Mouse (Mus musculus) embryonic facial prominence, embryonic 11.5 days (tissue): ENCODE results near the gene Ube3b. TPM values are rescaled to one million over a fixed set of nuclear protein-coding genes. Genes with fewer than 3 reads are reported as not detected.
A peak's percentile ranks its signal among the peaks of the same experiment; 100 is the strongest.

Experiments
- ATAC-seq: fragments of 200-750 bp; cut with Nextera tagmentation; replicated peaks from 2 replicates; pipeline ENCODE4 v1.8.0; 2017; ENCODE audit warnings: low read depth; ENCODE audit not compliant: insufficient number of reproducible peaks, low FRiP score, low TSS enrichment
- DNase-seq: peaks from one replicate; pipeline ENCODE4 v3.0.0-alpha.2; 2015; ENCODE audit warnings: low spot score
- H3K27ac ChIP-seq: fragments of 300-500 bp; sonication (generic); replicated peaks from 2 replicates; pipeline ENCODE4 v1.5.1; 2014; ENCODE audit warnings: mild to moderate bottlenecking, low read depth, low read length, control low read depth
- H3K27me3 ChIP-seq: fragments of 300-500 bp; sonication (generic); 2 replicates; pipeline ENCODE4 v1.6.1; 2014; ENCODE audit warnings: mild to moderate bottlenecking, low read length, moderate library complexity, mixed read lengths; ENCODE audit not compliant: control insufficient read depth, insufficient read depth
- H3K36me3 ChIP-seq: fragments of 300-500 bp; sonication (generic); replicated peaks from 2 replicates; pipeline ENCODE4 v1.6.1; 2014; ENCODE audit warnings: low read depth, mild to moderate bottlenecking, low read length, moderate library complexity, mixed read lengths; ENCODE audit not compliant: control insufficient read depth, insufficient read depth
- H3K4me1 ChIP-seq: fragments of 300-500 bp; sonication (generic); 2 replicates; pipeline ENCODE4 v1.6.1; 2014; ENCODE audit warnings: low read length, mixed read lengths; ENCODE audit not compliant: control insufficient read depth, insufficient read depth
- H3K4me2 ChIP-seq: fragments of 300-500 bp; sonication (generic); 2 replicates; pipeline ENCODE4 v1.6.1; 2014; ENCODE audit warnings: low read depth, mild to moderate bottlenecking, control low read depth, low read length, moderate library complexity
- H3K4me3 ChIP-seq: fragments of 300-500 bp; sonication (generic); 2 replicates; pipeline ENCODE4 v1.5.1; 2014; ENCODE audit warnings: low read depth, low read length, control low read depth
- H3K9ac ChIP-seq: fragments of 300-500 bp; sonication (generic); replicated peaks from 2 replicates; pipeline ENCODE4 v1.6.1; 2014; ENCODE audit warnings: mild to moderate bottlenecking, control low read depth, low read length
- H3K9me3 ChIP-seq: fragments of 300-500 bp; sonication (generic); replicated peaks from 2 replicates; pipeline ENCODE4 v1.6.1; 2016; ENCODE audit warnings: mild to moderate bottlenecking, low read length, inconsistent platforms, mixed read lengths; ENCODE audit not compliant: control insufficient read depth
- WGBS: fragments of 180-500 bp; shearing (Covaris S2); extraction: QIAGEN DNeasy Blood & Tissue Kit; methylation state at CpG from one replicate; pipeline ENCODE4 v1.1.7; 2014; 5-methylcytosine and 5-hydroxymethylcytosine counted together
- polyA plus RNA-seq: library from polyadenylated mRNA; unstranded; fragments of >200 nt; fragmentation: Nextera tagmentation; extraction: Ambion mirVana; gene quantifications from 2 replicates; pipeline ENCODE4 v1.2.1, GENCODE M21; 2014

Ube3b gene
- polyA plus RNA-seq, 1 experiment from 2014 or later = 42.3 TPM

DNA sequence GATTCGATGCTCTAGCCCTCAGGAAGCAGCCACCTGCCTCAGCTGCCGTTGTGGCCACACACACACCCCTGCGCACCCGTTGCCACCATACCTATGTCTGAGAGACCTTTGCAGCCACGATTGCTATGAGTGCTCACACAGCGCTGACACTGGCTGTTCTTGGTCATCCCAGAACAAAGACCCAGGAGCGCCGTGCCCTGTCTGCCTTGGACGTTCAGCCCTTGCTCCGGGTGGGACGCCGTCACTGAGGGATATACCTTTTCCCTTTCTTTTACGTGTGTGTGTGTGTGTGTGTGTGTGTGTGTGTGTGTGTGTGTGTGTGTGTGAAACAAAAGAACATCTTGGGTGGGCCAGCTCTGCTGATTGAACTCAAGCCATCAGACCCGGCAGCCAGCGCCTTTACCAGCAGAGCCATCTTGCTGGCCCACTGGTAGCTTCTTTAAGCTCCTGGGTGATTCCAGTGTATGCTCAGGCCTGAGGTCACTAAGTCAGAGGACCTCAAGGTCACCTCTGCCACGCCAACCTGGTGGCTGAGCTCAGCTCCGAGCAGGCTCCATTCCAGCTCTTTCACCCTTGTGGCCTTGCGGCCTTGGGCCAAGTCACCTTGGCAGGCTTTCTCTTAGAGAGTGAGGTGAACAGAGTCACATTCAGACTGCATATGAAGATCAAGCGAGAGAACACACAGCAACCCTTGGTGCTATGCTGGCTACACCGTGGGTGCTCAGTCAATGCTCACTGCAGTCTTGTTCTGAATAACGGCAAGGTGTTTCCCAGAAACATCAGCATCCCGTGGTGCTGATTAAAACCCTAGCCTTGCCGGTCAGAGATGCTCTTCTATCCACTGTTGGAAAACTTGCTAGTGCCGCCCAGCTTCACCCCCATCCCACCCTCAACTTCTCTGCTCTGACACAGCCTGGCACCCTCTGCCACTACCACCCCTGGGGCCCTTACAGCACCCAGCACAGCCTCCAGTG is 81.9 kb downstream of the Ube3b start:
- Histone ChIP-seq H3K4me3 (no peak overlapping the region), H3K9ac (no peak overlapping the region), H3K27ac (no peak overlapping the region), H3K27me3 (no peaks in the 10 kb centered on the region), H3K36me3 (no peaks in the 10 kb centered on the region), H3K4me2 (no peak overlapping the region), H3K9me3 (no peaks in the 10 kb centered on the region), H3K4me1 (peaks cover 3% of the 10 kb centered on the region)
- ATAC-seq = no peak
- 83% methylated on average over 23 of the region's 24 CpGs for WGBS
- no peak for DNase-seq

DNA sequence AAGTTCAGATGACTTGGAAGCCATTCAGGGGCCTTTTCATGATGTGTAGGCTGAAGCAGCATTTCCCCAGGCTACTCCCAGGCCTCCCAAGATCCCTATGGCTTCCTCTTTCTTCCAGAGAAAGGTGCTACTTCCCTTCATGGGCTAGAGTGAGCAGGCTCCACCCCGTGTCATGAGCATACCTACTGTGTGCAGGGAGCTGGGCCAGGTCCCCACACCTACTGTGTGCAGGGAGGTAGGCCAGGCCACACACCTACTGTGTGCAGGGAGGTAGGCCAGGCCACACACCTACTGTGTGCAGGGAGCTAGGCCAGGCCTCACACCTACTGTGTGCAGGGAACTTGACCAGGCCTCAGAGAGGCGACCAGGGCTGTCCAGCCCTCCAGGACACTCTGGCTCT is 84.2 kb downstream of the Ube3b start:
- Histone ChIP-seq H3K4me1 (peaks cover 9% of the 10 kb centered on the region), H3K9me3 (no peaks in the 10 kb centered on the region), H3K9ac (no peak overlapping the region), H3K36me3 (no peaks in the 10 kb centered on the region), H3K27ac (no peak overlapping the region), H3K4me3 (no peak overlapping the region), H3K4me2 (no peak overlapping the region), H3K27me3 (no peaks in the 10 kb centered on the region)
- no peak for DNase-seq
- 80% methylated on average over 2 of the region's 2 CpGs for WGBS
- no peak for ATAC-seq

DNA sequence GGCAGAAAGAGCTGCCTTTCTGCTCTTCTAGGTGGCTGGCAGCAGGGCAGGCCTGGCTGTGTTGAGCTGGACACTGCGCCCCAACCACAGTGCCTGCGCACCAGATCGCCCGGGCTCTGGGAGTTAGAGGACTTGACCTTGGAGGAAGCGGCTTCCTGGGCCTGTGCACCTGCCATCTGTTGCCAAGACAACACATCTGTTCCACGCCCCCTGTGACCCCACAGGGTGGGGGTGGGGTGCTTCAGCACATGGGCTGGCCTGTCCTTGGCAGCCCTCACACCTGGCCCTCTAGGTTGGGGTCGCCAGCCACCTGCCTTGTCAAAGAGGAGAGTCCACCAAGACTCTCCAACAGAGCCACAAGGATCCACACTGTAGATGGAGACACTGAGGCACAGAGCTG is 85.2 kb downstream of the Ube3b start:
- H3K27me3 ChIP-seq = no peaks in the 10 kb centered on the region
- no peak for ATAC-seq

DNA sequence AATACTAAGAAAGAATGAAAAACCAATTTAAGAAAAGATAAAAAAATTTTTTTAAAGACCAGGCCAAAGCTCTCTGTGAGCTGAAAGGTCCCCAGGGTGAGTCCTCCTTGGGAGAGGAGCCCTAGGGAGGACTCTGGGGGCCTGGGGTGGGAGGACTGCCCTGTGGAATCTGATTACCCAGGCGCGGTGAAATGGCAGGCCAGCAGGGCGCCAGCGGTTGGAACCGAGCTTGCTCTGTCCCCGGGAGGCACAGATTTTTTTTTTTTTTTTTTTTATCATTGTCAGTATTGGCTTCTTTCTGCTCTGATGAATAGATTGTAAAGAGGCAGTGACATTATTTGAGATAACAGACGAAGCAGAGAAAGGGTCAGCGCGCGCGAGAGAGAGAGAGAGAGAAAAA is 86.6 kb downstream of the Ube3b start:
- Histone ChIP-seq H3K4me1 (peaks cover 9% of the 10 kb centered on the region), H3K4me2 (peak overlapping the region; percentile 55), H3K36me3 (no peaks in the 10 kb centered on the region), H3K27me3 (no peaks in the 10 kb centered on the region), H3K27ac (peak overlapping the region; percentile 84), H3K9me3 (no peaks in the 10 kb centered on the region), H3K9ac (peak overlapping the region; percentile 47), H3K4me3 (no peak overlapping the region)
- WGBS = 1% methylated on average over 6 of the region's 11 CpGs
- peak; percentile 63 for DNase-seq
- ATAC-seq = peak; percentile 26; the same call in 1 of the 2 replicates

More for the DNA sequence above, 85.2 kb downstream of the Ube3b start:
- Histone ChIP-seq H3K9ac (no peak overlapping the region), H3K4me1 (peaks cover 9% of the 10 kb centered on the region), H3K36me3 (no peaks in the 10 kb centered on the region), H3K4me3 (no peak overlapping the region), H3K9me3 (no peaks in the 10 kb centered on the region), H3K4me2 (no peak overlapping the region), H3K27ac (no peak overlapping the region)
- WGBS = 60% methylated on average over 7 of the region's 7 CpGs
- DNase-seq = no peak

DNA sequence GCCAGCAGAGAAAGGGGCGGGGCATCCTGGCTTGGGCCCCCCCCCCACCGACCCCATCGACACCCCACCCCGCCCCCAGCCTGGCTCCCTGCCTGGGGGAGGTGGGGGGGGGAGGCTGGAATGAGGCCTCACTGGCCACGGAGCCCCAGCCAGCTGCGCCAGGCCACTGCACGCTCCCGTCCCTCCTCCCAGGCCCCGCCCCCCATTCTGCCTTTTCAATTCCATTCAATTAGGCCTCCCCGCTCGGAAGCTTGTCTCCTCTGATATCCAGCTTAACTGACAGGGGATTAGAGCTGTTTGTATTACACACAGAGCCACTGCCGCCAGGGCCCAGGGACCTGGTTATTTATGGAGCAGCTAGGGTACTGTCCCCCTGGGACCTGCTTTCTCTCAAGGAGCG is 87.0 kb downstream of the Ube3b start:
- ATAC-seq (peak; percentile 64), DNase-seq (peak; percentile 95)
- no peaks in the 10 kb centered on the region for H3K9me3 ChIP-seq
- peak overlapping the region; percentile 55 for H3K4me2 ChIP-seq
- no peak overlapping the region for H3K4me3 ChIP-seq
- H3K9ac ChIP-seq = peak overlapping the region; percentile 47
- H3K27ac ChIP-seq = peak overlapping the region; percentile 84
- whole genome bisulfite sequencing = 0% methylated on average over 11 of the region's 13 CpGs
- no peaks in the 10 kb centered on the region for H3K36me3 ChIP-seq
- peaks cover 9% of the 10 kb centered on the region for H3K4me1 ChIP-seq
- no peaks in the 10 kb centered on the region for H3K27me3 ChIP-seq

DNA sequence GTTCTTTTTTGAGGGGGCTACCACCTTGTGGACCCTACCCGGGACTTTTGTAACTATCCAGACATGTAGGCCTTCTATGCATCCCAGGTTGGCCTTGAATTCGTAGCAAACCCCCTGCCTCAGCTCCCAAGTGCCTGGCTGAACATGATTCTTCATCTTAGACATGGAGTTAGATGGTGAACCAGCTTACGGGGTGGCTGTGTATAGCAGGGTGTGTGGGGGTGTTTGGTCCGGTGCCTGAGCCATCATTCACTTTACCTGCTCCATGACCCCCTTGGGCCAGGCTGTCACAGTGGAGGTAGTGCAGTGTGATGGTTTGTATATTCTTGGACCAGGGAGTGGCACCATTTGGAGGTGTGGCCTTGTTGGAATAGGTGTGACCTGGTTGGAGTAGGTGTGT is 87.6 kb downstream of the Ube3b start:
- Histone ChIP-seq H3K4me3 (no peak overlapping the region), H3K9ac (peak overlapping the region; percentile 47), H3K4me1 (peaks cover 9% of the 10 kb centered on the region), H3K27me3 (no peaks in the 10 kb centered on the region), H3K36me3 (no peaks in the 10 kb centered on the region), H3K4me2 (peak overlapping the region; percentile 55), H3K9me3 (no peaks in the 10 kb centered on the region), H3K27ac (peak overlapping the region; percentile 84)
- 51% methylated on average over 4 of the region's 4 CpGs for WGBS
- DNase-seq (no peak), ATAC-seq (peak; percentile 6; the same call in 1 of the 2 replicates)

DNA sequence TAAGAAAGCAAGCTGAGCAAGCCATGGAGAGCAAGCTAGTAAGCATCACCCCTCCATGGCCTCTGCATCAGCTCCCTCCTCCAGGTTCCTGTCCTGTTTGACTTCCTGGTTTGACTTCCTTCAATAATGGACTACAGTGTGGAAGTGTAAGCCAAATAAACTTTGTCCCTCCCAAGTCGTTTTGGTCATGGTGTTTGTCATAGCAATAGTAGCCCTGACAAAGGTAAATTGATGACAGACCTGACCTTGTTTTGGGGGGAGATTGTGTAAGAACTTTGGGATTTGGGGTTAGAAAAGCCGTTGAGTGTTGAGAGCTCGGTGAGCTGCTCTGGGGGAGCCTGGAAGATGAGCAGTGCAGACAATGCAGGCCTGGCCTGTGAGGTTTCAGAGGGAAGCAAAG is 90.0 kb downstream of the Ube3b start:
- DNase-seq (no peak), ATAC-seq (no peak)
- no peak overlapping the region for H3K9ac ChIP-seq
- WGBS = 78% methylated on average over 3 of the region's 3 CpGs
- no peak overlapping the region for H3K27ac ChIP-seq
- no peaks in the 10 kb centered on the region for H3K36me3 ChIP-seq
- no peaks in the 10 kb centered on the region for H3K9me3 ChIP-seq
- no peak overlapping the region for H3K4me3 ChIP-seq
- H3K4me1 ChIP-seq = peaks cover 9% of the 10 kb centered on the region
- H3K4me2 ChIP-seq = no peak overlapping the region
- H3K27me3 ChIP-seq = no peaks in the 10 kb centered on the region
